Mouse (Mus musculus): ENCODE results near the gene Msln. TPM values are rescaled to one million over a fixed set of nuclear protein-coding genes. Genes with fewer than 3 reads are reported as not detected.

Gene Msln
- polyA plus RNA-seq, 1 experiment from 2014 or later: 1.8 TPM

DNA sequence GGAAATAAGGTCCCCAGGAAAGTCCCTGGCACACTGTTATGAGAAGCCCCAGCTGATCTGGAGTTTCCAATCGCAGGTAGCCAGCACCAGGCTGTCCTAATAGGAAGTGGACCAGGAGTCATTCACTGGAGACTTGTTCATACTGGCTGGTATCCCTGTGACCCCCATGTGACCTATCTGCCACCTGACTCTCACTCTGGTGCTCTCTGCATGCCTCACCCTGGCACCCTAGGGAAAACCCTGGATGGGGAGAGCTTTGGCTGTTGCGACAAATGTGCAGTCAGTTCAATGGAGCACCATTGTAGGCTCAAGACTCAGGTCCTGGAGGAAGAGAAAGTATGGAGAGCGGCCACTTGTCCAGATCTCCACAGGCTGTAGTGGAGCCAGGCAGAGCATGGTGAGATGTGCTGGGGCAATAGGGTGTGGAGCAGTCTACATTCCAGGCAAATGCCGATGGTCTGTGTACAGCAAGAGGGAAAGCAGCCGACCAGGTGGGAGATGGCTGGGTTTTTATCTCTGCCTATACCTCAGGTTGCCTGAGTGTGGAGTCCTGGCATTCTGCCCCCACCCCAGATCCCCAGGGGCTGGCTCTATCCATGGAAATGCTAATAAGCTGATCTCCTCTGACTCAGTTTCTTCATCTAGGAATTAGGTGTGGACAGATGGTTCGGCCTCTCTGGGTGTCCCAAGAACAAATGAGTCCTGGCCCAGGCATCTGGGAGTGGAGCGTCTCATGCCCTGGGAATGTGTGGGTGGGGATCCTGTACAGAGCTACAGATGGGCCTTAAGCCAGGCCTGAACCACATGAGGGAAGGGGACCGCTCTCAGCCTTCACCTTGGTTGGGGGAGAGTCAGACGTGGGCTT, 2.4 kb upstream of the Msln start:
- Histone ChIP-seq H3K27ac (ENCODE audit: low read depth) (peak overlapping the region; percentile 61; the same call in 1 of the 2 replicates), H3K27me3 (ENCODE audit: insufficient read depth, low read length) (no peaks in the 10 kb centered on the region), H3K4me1 (ENCODE audit: insufficient read depth) (0 out of 2 replicates have a peak, but pooled peaks cover 2% of the 10 kb centered on the region), H3K9ac (no peak overlapping the region), H3K36me3 (ENCODE audit: insufficient read depth) (no peaks in the 10 kb centered on the region), H3K4me3 (ENCODE audit: low read depth, low read length) (no peak overlapping the region), H3K4me2 (no peak overlapping the region), H3K9me3 (ENCODE audit: low read depth, low read length) (no peaks in the 10 kb centered on the region)
- WGBS: 62% methylated on average over 9 of the region's 9 CpGs
- DNase-seq (no peak), ATAC-seq (ENCODE audit: insufficient read depth) (no peak)
- no peak for TF ChIP-seq CTCF (IDR thresholded peaks at IDR 0.05; ENCODE audit: low read depth)

DNA sequence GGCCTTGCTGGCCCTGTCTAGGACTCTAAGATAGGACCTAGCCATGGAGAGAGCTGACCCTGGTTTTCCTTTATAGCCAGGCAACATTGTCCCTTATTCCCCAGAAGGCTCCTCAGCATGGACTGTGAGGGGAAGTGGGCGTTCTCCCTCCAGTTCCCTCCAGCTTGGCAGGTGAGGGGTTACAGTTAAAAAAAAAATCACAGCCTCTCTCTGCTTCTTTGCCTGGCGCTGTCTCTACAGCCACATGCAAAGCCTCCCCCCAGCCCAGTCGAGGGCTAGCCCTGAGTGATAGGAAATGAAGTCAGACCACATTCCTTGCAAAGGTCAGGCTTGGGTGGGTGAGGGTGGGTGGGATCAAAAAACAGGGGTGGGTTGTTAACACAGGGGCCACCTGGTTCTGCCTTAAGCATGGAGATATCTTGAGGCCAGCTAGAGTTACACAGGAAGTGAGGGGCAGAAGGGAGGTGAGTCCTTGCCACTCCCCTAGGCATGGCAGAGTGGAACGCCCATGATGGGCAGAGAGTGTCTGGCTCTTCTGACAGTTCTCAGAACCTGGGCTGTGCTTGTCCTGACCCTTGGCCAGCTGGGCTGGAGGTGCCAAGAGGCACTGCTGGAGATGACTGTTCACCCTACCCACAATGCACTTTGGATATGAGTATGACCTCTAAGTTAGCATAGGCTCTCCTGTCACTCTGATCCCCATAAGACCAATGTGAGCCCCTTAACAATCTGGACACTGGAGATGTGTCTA, 1.6 kb upstream of the Msln start:
- no peak for TF ChIP-seq CTCF (IDR thresholded peaks at IDR 0.05; ENCODE audit: low read depth)
- Histone ChIP-seq H3K4me3 (ENCODE audit: low read depth, low read length) (no peak overlapping the region), H3K4me2 (no peak overlapping the region), H3K36me3 (ENCODE audit: insufficient read depth) (no peaks in the 10 kb centered on the region), H3K9me3 (ENCODE audit: low read depth, low read length) (no peaks in the 10 kb centered on the region), H3K9ac (no peak overlapping the region), H3K27ac (ENCODE audit: low read depth) (peak overlapping the region; percentile 61; the same call in 1 of the 2 replicates), H3K4me1 (ENCODE audit: insufficient read depth) (0 out of 2 replicates have a peak, but pooled peaks cover 6% of the 10 kb centered on the region), H3K27me3 (ENCODE audit: insufficient read depth, low read length) (no peaks in the 10 kb centered on the region)
- ATAC-seq (ENCODE audit: insufficient read depth) (peak; percentile 79), DNase-seq (peak; percentile 34)
- WGBS: 12% methylated on average over 4 of the region's 4 CpGs

DNA sequence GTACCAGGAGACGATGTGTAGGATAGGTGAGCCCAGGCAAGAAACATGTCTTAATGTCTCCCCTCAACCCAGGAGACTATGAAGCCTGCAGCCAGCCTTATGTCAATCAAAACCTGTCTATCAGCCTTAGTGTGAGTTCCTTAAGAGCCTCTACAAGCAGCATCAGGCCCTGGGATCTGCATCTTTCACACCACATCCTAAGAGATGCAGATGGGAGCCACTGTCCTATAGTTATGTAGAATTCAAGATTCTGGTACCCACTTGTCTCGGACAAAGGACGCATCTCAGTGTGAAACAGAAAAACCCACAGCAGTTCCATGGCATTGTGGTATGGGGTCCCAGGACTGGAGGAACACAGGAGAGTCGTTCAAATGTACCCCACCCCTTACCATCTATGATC, 908 bp upstream of the Msln start:
- Histone ChIP-seq H3K4me2 (no peak overlapping the region), H3K9ac (no peak overlapping the region), H3K36me3 (ENCODE audit: insufficient read depth) (no peaks in the 10 kb centered on the region), H3K4me3 (ENCODE audit: low read depth, low read length) (no peak overlapping the region), H3K27ac (ENCODE audit: low read depth) (0 out of 2 replicates have a peak overlapping the region, but pooled peaks have one; percentile 3), H3K27me3 (ENCODE audit: insufficient read depth, low read length) (no peaks in the 10 kb centered on the region), H3K9me3 (ENCODE audit: low read depth, low read length) (no peaks in the 10 kb centered on the region), H3K4me1 (ENCODE audit: insufficient read depth) (0 out of 2 replicates have a peak, but pooled peaks cover 6% of the 10 kb centered on the region)
- no peak for ATAC-seq (ENCODE audit: insufficient read depth)
- no peak for DNase-seq
- TF ChIP-seq CTCF (IDR thresholded peaks at IDR 0.05; ENCODE audit: low read depth): no peak
- 65% methylated on average over 4 of the region's 4 CpGs for WGBS

DNA sequence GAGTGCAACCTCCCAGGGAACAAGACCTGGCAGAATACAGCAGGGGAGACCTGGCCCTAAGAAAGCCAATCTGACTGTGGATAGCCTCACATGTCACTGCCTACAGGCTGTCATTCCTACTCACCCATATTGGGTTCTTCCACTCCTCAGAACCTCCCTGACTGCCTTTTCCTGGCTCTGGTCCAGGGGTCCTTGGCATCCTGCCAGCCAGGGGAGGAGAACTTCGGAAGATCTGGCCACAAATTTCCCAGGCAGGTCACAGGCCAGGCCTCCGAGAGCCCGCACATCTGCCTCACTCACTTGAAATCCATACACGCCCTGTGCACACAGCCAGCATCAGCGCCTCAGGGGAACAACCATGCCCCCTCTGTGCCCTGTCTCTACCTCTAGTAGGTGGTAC, 2.7 kb downstream of the Msln start:
- H3K27me3 ChIP-seq (ENCODE audit: insufficient read depth, low read length): no peaks in the 10 kb centered on the region
- H3K4me1 ChIP-seq (ENCODE audit: insufficient read depth): 0 out of 2 replicates have a peak, but pooled peaks cover 6% of the 10 kb centered on the region
- DNase-seq: peak; percentile 80
- H3K36me3 ChIP-seq (ENCODE audit: insufficient read depth): no peaks in the 10 kb centered on the region
- 0 out of 2 replicates have a peak, but pooled peaks have one; percentile 16 for ATAC-seq (ENCODE audit: insufficient read depth)
- H3K9me3 ChIP-seq (ENCODE audit: low read depth, low read length): no peaks in the 10 kb centered on the region
- WGBS: 8% methylated on average over 5 of the region's 5 CpGs
- TF ChIP-seq CTCF (IDR thresholded peaks at IDR 0.05; ENCODE audit: low read depth): no peak
- 0 out of 2 replicates have a peak overlapping the region, but pooled peaks have one; percentile 15 for H3K27ac ChIP-seq (ENCODE audit: low read depth)
- no peak overlapping the region for H3K4me3 ChIP-seq (ENCODE audit: low read depth, low read length)
- 0 out of 2 replicates have a peak overlapping the region, but pooled peaks have one; percentile 7 for H3K4me2 ChIP-seq
- no peak overlapping the region for H3K9ac ChIP-seq

DNA sequence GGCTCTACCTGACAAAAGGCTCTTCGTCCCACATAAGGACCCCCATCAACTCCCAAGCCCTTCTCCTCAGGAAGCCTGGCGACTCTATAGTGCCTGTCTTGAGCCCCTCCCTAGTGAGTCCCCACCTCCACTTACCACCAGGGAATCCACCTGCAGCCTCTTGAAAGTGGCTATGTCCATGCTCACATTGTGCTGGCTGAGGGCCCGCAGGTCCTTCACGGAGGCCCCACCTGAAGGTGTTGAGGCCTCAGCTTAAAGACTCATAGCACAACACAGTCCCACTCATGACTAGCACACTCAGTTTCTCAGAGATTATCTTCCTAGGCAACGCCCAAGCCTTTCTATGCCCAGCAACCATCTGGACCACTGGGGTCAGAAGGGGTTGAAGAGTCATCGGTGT, 4.9 kb downstream of the Msln start:
- no peaks in the 10 kb centered on the region for H3K9me3 ChIP-seq (ENCODE audit: low read depth, low read length)
- DNase-seq: no peak
- H3K9ac ChIP-seq: no peak overlapping the region
- TF ChIP-seq CTCF (IDR thresholded peaks at IDR 0.05; ENCODE audit: low read depth): no peak
- ATAC-seq (ENCODE audit: insufficient read depth): no peak
- H3K27me3 ChIP-seq (ENCODE audit: insufficient read depth, low read length): no peaks in the 10 kb centered on the region
- 0 out of 2 replicates have a peak, but pooled peaks cover 4% of the 10 kb centered on the region for H3K4me1 ChIP-seq (ENCODE audit: insufficient read depth)
- 71% methylated on average over 6 of the region's 6 CpGs for WGBS
- H3K27ac ChIP-seq (ENCODE audit: low read depth): no peak overlapping the region
- no peak overlapping the region for H3K4me3 ChIP-seq (ENCODE audit: low read depth, low read length)
- H3K36me3 ChIP-seq (ENCODE audit: insufficient read depth): no peaks in the 10 kb centered on the region
- H3K4me2 ChIP-seq: no peak overlapping the region

DNA sequence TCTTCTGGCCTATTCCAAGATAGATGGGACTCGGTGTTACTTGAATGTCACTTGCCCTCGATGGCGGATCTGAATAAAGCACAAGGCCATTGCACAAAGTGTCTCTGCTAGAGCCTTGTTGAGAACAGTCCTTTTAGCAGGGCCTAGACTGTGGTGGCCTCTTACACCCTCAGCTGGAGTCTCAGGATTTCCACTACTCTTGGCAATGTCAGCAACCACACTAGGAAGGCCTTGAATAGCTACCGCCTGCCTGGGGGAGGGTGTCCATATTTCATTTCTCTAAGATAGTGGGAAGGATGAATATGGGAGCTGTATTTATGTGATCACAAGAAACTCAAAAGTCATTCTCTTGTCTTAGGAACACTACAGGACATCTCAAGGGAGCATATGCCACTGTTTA, 5.9 kb downstream of the Msln start:
- DNase-seq (no peak), ATAC-seq (ENCODE audit: insufficient read depth) (no peak)
- Histone ChIP-seq H3K9ac (no peak overlapping the region), H3K27ac (ENCODE audit: low read depth) (no peak overlapping the region), H3K27me3 (ENCODE audit: insufficient read depth, low read length) (no peaks in the 10 kb centered on the region), H3K9me3 (ENCODE audit: low read depth, low read length) (no peaks in the 10 kb centered on the region), H3K4me2 (no peak overlapping the region), H3K36me3 (ENCODE audit: insufficient read depth) (no peaks in the 10 kb centered on the region), H3K4me3 (ENCODE audit: low read depth, low read length) (no peak overlapping the region), H3K4me1 (ENCODE audit: insufficient read depth) (0 out of 2 replicates have a peak, but pooled peaks cover 4% of the 10 kb centered on the region)
- no peak for TF ChIP-seq CTCF (IDR thresholded peaks at IDR 0.05; ENCODE audit: low read depth)
- 86% methylated on average over 4 of the region's 4 CpGs for WGBS

DNA sequence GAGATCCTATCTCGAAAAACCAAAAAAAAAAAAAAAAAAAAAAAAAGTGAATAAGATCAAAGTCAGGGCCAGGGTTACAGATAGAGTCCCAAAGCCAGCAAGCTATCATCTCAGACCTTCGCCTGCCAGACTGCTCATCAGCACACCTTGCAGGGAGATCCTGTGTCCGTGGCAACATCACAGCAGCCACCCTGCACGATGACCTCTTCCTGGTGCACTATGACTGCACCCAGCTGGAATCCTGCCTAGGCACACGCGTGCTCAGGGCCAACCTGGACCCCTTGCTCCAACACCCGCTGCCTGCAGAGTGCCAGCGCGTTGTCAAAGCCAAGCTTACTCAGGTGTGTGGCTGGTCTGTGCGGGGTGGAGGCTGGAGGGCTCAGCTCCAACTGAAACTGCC, 9.9 kb downstream of the Msln start:
- Histone ChIP-seq H3K27ac (ENCODE audit: low read depth) (no peak overlapping the region), H3K4me2 (no peak overlapping the region), H3K27me3 (ENCODE audit: insufficient read depth, low read length) (no peaks in the 10 kb centered on the region), H3K9ac (no peak overlapping the region), H3K4me1 (ENCODE audit: insufficient read depth) (no peaks in the 10 kb centered on the region), H3K36me3 (ENCODE audit: insufficient read depth) (no peaks in the 10 kb centered on the region), H3K4me3 (ENCODE audit: low read depth, low read length) (no peak overlapping the region), H3K9me3 (ENCODE audit: low read depth, low read length) (no peaks in the 10 kb centered on the region)
- ATAC-seq (ENCODE audit: insufficient read depth) (no peak), DNase-seq (no peak)
- WGBS: 65% methylated on average over 10 of the region's 10 CpGs
- no peak for TF ChIP-seq CTCF (IDR thresholded peaks at IDR 0.05; ENCODE audit: low read depth)
